Mouse (Mus musculus) forebrain, embryonic 13.5 days (tissue): ENCODE data around the gene Ddx39b. TPM values are rescaled to one million over a fixed set of nuclear protein-coding genes. Genes with fewer than 3 reads are reported as not detected.

Experiments used
- ATAC-seq: fragments of 200-750 bp; cut with Nextera tagmentation; 2 replicates; pipeline ENCODE4 v1.8.0; 2017
- H3K27ac ChIP-seq: fragments of 300-500 bp; sonication (generic); 2 replicates; pipeline ENCODE4 v1.5.1; 2015; ENCODE audit warnings: inconsistent platforms, mild to moderate bottlenecking, moderate library complexity
- H3K27me3 ChIP-seq: fragments of 300-500 bp; sonication (generic); 2 replicates; pipeline ENCODE4 v1.6.1; 2015; ENCODE audit warnings: mild to moderate bottlenecking, inconsistent platforms
- H3K36me3 ChIP-seq: fragments of 300-500 bp; sonication (generic); 2 replicates; pipeline ENCODE4 v1.6.1; 2015; ENCODE audit warnings: mild to moderate bottlenecking, inconsistent platforms; ENCODE audit not compliant: poor library complexity, severe bottlenecking
- H3K4me1 ChIP-seq: fragments of 300-500 bp; sonication (generic); 2 replicates; pipeline ENCODE4 v1.6.1; 2015; ENCODE audit warnings: inconsistent platforms
- H3K4me2 ChIP-seq: fragments of 300-500 bp; sonication (generic); 2 replicates; pipeline ENCODE4 v1.6.1; 2015; ENCODE audit warnings: inconsistent platforms, mild to moderate bottlenecking, moderate library complexity
- H3K4me3 ChIP-seq: fragments of 300-500 bp; sonication (generic); 2 replicates; pipeline ENCODE4 v1.5.1; 2015; ENCODE audit warnings: mild to moderate bottlenecking, inconsistent platforms
- H3K9ac ChIP-seq: fragments of 300-500 bp; sonication (generic); 2 replicates; pipeline ENCODE4 v1.6.1; 2015; ENCODE audit warnings: mild to moderate bottlenecking, inconsistent platforms
- H3K9me3 ChIP-seq: fragments of 300-500 bp; sonication (generic); replicated peaks from 2 replicates; pipeline ENCODE4 v1.6.1; 2016; ENCODE audit warnings: inconsistent platforms
- WGBS: fragments of 180-500 bp; shearing (Covaris S2); methylation state at CpG from one replicate; pipeline ENCODE4 v1.1.7; 2015; 5-methylcytosine and 5-hydroxymethylcytosine counted together
- polyA plus RNA-seq: library from polyadenylated mRNA; unstranded; fragments of >200 nt; fragmentation: Nextera tagmentation; extraction: Ambion mirVana; gene quantifications from 2 replicates; pipeline ENCODE4 v1.2.1, GENCODE M21; 2015

The Ddx39b gene
- polyA plus RNA-seq, 1 experiment from 2014 or later = 592 TPM

DNA sequence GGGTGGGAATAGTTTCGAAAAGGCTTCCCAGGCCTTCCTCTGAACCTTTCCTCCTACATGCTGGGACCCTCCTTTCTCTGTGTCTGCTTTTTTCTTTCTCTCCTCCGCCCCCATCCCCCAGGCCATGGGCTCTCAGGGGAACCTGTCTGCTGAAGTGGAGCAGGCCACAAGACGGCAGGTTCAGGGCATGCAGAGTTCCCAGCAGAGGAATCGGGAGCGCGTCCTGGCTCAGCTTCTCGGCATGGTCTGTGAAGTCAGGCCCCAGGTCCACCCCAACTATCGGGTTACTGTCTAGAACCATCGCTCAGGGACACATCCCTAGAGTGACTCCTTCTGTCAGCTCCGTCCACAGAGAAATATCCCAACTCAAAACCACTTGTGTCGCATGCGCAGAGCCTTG, 4.0 kb upstream of the Ddx39b start:
- ATAC-seq = no peak
- no peak overlapping the region for H3K4me3 ChIP-seq
- H3K4me1 ChIP-seq = peaks cover 37% of the 10 kb centered on the region
- H3K36me3 ChIP-seq = peaks cover 11% of the 10 kb centered on the region
- peak overlapping the region; percentile 85; the same call in 1 of the 2 replicates for H3K4me2 ChIP-seq
- no peak overlapping the region for H3K9ac ChIP-seq
- no peaks in the 10 kb centered on the region for H3K9me3 ChIP-seq
- WGBS = 91% methylated on average over 12 of the region's 12 CpGs
- no peak overlapping the region for H3K27ac ChIP-seq
- no peaks in the 10 kb centered on the region for H3K27me3 ChIP-seq

- H3K27me3 ChIP-seq = no peaks in the 10 kb centered on the region
- no peak overlapping the region for H3K27ac ChIP-seq
- no peaks in the 10 kb centered on the region for H3K9me3 ChIP-seq
- no peak for ATAC-seq
- peaks cover 18% of the 10 kb centered on the region for H3K36me3 ChIP-seq
- H3K4me3 ChIP-seq = no peak overlapping the region
- H3K4me2 ChIP-seq = no peak overlapping the region
- no peak overlapping the region for H3K9ac ChIP-seq
- 81% methylated on average over 5 of the region's 5 CpGs for WGBS
- H3K4me1 ChIP-seq = peaks cover 39% of the 10 kb centered on the region
These were observed 1.8 kb upstream of the Ddx39b start for GRCm38 (mm10) chr17:35239700-35240099.

DNA sequence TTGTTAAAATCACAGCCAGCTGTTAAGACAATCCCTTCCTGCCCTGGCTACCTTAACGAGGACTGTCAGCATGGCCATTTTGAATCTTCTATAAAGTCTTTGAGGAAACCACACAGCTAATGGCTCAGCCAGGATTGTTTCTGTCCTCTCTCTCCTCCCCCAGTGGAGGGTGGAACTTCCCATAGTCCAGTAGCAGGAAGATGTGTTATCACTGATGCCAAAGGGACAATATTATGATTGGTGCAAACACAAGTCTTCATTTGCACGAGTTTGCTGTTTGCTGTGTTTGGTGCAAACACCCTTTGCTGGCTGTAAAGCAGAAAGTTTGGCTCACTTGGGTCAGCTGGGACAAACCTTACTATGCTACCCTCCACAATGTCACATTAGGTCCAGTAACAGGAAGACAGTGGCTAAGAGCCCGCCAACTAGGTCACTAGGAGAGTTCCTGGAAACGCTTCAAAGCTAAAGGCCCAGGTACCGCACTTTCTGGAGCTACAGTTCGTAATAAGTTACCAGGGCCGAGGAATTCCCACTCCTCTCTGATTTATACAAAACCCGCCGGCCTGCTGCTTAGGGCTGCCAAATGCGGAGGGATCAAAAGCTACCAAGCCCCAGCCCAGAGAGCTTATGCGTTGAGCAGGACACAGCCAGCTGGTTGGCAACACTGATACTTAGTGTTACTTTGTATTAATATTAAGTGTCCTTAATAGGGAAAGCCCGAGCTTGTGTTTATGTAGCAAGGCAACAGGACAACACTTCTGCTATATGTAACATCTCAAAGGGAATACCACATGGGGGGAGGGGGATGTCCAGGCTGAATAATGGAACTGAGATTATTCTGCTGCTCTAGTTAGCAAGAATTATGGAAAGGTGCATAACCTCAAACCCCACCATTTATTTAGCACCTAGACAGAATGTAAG, 902 bp upstream of the Ddx39b start:
- Histone ChIP-seq H3K9me3 (no peaks in the 10 kb centered on the region), H3K27ac (peak overlapping the region; percentile 99), H3K9ac (peak overlapping the region; percentile 100), H3K36me3 (peaks cover 27% of the 10 kb centered on the region), H3K4me1 (peaks cover 44% of the 10 kb centered on the region), H3K4me2 (peak overlapping the region; percentile 97), H3K27me3 (no peaks in the 10 kb centered on the region), H3K4me3 (peak overlapping the region; percentile 99)
- 0 out of 2 replicates have a peak, but pooled peaks have one; percentile 0 for ATAC-seq
- 30% methylated on average over 12 of the region's 12 CpGs for WGBS

GRCm38 (mm10) chr17:35242015-35242941, 732 bp downstream of the Ddx39b start:
- Histone ChIP-seq H3K4me3 (peak overlapping the region; percentile 99), H3K4me2 (peak overlapping the region; percentile 97), H3K9me3 (no peaks in the 10 kb centered on the region), H3K36me3 (peaks cover 43% of the 10 kb centered on the region), H3K4me1 (peaks cover 51% of the 10 kb centered on the region), H3K27ac (peak overlapping the region; percentile 99), H3K9ac (peak overlapping the region; percentile 100), H3K27me3 (no peaks in the 10 kb centered on the region)
- WGBS = under 1% methylated on average over 51 of the region's 55 CpGs
- ATAC-seq = peak; percentile 41

- H3K4me1 ChIP-seq = peaks cover 58% of the 10 kb centered on the region
- H3K4me3 ChIP-seq = peak overlapping the region; percentile 99
- peaks cover 51% of the 10 kb centered on the region for H3K36me3 ChIP-seq
- no peaks in the 10 kb centered on the region for H3K9me3 ChIP-seq
- no peaks in the 10 kb centered on the region for H3K27me3 ChIP-seq
- peak overlapping the region; percentile 100 for H3K9ac ChIP-seq
- ATAC-seq = no peak
- peak overlapping the region; percentile 99 for H3K27ac ChIP-seq
- 3% methylated on average over 16 of the region's 16 CpGs for WGBS
- peak overlapping the region; percentile 97 for H3K4me2 ChIP-seq
These were observed 1.5 kb downstream of the Ddx39b start for GRCm38 (mm10) chr17:35243086-35243485.

DNA sequence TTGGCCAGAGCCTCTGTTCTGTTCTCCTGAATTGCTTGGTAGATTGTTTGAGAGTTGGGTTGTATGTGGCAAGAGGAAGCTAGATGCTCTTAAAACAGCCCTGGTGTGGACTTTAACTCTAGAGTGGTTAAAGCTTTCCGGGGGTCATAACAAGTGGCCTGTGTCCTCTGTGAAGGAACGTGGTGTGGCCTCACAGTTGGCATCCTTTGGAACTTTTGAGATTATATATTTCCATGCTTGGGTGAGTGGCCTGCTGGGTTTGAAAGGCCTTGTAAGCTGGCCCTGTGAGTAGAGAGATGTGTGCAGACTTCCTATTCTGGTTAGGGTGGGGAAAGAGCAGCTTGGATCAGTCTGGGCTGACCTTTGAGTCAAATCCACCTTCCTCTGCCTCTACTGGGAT, 3.5 kb downstream of the Ddx39b start:
- Histone ChIP-seq H3K4me2 (peak overlapping the region; percentile 97), H3K4me3 (peak overlapping the region; percentile 99), H3K27ac (no peak overlapping the region), H3K4me1 (peaks cover 58% of the 10 kb centered on the region), H3K27me3 (no peaks in the 10 kb centered on the region), H3K9me3 (no peaks in the 10 kb centered on the region), H3K36me3 (peaks cover 71% of the 10 kb centered on the region), H3K9ac (peak overlapping the region; percentile 100)
- ATAC-seq = no peak
- WGBS = 77% methylated on average over 2 of the region's 2 CpGs

GRCm38 (mm10) chr17:35245731-35246623, 4.4 kb downstream of the Ddx39b start:
- Histone ChIP-seq H3K9ac (peak overlapping the region; percentile 100), H3K9me3 (no peaks in the 10 kb centered on the region), H3K27me3 (no peaks in the 10 kb centered on the region), H3K36me3 (peaks cover 80% of the 10 kb centered on the region), H3K27ac (no peak overlapping the region; the same call in 1 of the 2 replicates), H3K4me2 (peak overlapping the region; percentile 97), H3K4me3 (peak overlapping the region; percentile 99), H3K4me1 (peaks cover 49% of the 10 kb centered on the region)
- ATAC-seq = no peak
- 82% methylated on average over 15 of the region's 15 CpGs for WGBS

GRCm38 (mm10) chr17:35247144-35247543, 5.6 kb downstream of the Ddx39b start:
- no peak overlapping the region for H3K4me2 ChIP-seq
- H3K4me3 ChIP-seq = no peak overlapping the region
- WGBS = 81% methylated on average over 7 of the region's 7 CpGs
- H3K27ac ChIP-seq = no peak overlapping the region
- peaks cover 91% of the 10 kb centered on the region for H3K36me3 ChIP-seq
- no peak for ATAC-seq
- H3K4me1 ChIP-seq = peaks cover 48% of the 10 kb centered on the region
- H3K9ac ChIP-seq = peak overlapping the region; percentile 1; the same call in 1 of the 2 replicates
- H3K27me3 ChIP-seq = no peaks in the 10 kb centered on the region
- no peaks in the 10 kb centered on the region for H3K9me3 ChIP-seq

DNA sequence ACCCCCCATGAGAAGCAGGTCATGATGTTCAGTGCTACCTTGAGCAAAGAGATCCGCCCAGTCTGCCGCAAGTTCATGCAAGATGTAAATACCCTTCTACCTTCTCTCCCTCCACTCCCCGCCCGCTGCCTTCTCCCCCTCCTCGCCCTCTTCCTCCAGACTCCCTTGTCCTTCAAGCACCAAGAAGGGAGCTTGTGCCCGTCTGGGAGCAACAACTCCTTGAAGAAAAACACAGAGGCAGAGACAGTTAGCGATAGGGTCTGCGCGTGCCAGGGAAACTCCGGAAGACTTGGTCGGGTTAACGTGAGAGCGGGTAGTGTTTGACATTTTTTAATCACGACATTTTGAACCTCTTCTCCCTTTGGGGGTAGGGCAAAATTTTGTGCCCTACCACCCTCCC, 7.4 kb downstream of the Ddx39b start:
- peaks cover 99% of the 10 kb centered on the region for H3K36me3 ChIP-seq
- H3K4me2 ChIP-seq = no peak overlapping the region
- peaks cover 40% of the 10 kb centered on the region for H3K4me1 ChIP-seq
- ATAC-seq = no peak
- H3K27me3 ChIP-seq = no peaks in the 10 kb centered on the region
- no peak overlapping the region for H3K9ac ChIP-seq
- WGBS = 86% methylated on average over 14 of the region's 14 CpGs
- H3K4me3 ChIP-seq = no peak overlapping the region
- no peaks in the 10 kb centered on the region for H3K9me3 ChIP-seq
- no peak overlapping the region for H3K27ac ChIP-seq

- no peak overlapping the region for H3K27ac ChIP-seq
- no peak for ATAC-seq
- peaks cover 99% of the 10 kb centered on the region for H3K36me3 ChIP-seq
- H3K4me1 ChIP-seq = peaks cover 34% of the 10 kb centered on the region
- no peak overlapping the region for H3K9ac ChIP-seq
- H3K4me2 ChIP-seq = no peak overlapping the region
- H3K27me3 ChIP-seq = no peaks in the 10 kb centered on the region
- no peaks in the 10 kb centered on the region for H3K9me3 ChIP-seq
- H3K4me3 ChIP-seq = no peak overlapping the region
- WGBS = 90% methylated on average over 19 of the region's 19 CpGs
These were observed 8.1 kb downstream of the Ddx39b start for GRCm38 (mm10) chr17:35249451-35250197.
